Mouse (Mus musculus) erythroblast, embryonic 14.5 days (primary cell): ENCODE results near the gene 1700010B08Rik.

Experiments
- GATA1 ChIP-seq: IDR thresholded peaks from 2 replicates; pipeline ENCODE4 v1.6.1; 2012; ENCODE audit warnings: low read length, inconsistent platforms, mixed read lengths
- TAL1 ChIP-seq: IDR thresholded peaks from 3 replicates; pipeline ENCODE4 v1.6.1; 2012; ENCODE audit warnings: low read length, inconsistent platforms, mixed read lengths

- TF ChIP-seq GATA1 (no peak), TAL1 (no peak)
Measured at GRCm38 (mm10) chr2:173755433-173756144, 36.4 kb downstream of the 1700010B08Rik start.
